Mouse (Mus musculus): Measurements from ENCODE around the gene Cox6a2. TPM values are rescaled to one million over a fixed set of nuclear protein-coding genes. Genes with fewer than 3 reads are reported as not detected.

Cox6a2 gene
- polyA plus RNA-seq (2012; rRNA removed): 0.55 and 1.4 TPM in 2 replicates

DNA sequence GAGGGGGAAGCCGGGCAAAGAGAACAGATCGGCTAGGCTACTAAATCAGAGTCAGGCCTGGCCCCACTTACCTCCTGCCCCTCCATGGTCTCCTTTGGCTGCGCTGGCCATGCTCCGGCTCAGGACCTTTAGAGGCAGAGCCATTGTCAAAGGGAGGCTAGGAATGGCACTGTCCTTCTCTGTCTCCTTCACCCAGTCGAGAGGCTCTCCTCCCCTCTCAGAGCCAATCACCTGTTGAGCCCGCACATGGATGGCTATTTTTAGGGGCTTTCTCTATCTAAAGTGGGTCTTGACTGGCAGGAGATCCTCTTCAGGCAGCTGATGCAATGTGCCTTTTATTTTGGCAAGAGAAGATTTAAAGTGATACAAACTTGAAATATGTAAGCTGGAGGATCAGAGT lies at the start of gene Cox6a2:
TSS of gene Cox6a2 (minus strand) at position 236 of the 400 bp plus-strand sequence.

DNA sequence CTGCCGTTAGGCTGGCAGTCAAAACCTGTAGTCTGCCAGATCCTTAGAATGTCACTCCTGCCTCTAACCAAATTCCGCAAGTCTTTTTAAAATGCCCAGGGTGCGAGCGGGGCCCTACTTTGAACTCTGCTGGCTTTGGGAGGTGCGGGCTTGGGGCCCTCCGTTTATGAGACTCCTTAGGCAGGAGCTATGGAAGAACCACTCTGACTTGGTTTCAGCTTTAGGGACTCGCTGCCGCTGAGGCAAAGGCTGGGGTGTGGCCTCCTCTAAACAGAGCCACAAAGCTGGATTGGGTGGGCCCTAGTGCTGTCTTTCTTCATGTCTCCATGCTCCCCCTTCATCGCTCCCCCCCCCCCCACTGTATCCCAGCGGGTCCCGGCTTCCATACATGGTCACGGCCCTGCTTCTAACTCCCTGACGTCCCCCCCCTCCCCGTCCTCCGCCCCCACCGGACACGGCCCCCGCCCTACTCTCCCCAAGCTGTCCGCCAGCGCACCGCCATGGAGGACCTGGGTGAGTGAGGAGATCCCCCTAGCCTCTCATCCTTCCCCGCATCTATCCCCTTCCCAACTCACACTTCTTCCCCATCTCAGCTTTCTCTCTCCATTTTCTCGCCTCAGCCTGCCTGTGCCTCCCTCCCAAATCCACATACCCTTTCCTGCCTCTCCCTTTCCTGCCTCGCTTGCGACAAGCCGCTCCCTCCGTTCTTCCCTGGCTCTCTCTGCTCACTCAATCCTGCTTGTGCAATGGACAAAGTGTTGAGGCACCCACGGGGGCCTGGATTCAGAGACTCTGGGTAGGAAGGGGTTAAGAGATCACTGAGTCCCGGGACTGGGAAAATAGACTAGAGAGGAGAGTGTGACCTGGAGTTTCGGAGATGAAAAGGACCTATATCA lies 40.6 kb upstream of the Cox6a2 start, which contains the start of gene Tgfb1i1:
TSS of gene Tgfb1i1 (plus strand) at position 317 of the 896 bp plus-strand sequence.

DNA sequence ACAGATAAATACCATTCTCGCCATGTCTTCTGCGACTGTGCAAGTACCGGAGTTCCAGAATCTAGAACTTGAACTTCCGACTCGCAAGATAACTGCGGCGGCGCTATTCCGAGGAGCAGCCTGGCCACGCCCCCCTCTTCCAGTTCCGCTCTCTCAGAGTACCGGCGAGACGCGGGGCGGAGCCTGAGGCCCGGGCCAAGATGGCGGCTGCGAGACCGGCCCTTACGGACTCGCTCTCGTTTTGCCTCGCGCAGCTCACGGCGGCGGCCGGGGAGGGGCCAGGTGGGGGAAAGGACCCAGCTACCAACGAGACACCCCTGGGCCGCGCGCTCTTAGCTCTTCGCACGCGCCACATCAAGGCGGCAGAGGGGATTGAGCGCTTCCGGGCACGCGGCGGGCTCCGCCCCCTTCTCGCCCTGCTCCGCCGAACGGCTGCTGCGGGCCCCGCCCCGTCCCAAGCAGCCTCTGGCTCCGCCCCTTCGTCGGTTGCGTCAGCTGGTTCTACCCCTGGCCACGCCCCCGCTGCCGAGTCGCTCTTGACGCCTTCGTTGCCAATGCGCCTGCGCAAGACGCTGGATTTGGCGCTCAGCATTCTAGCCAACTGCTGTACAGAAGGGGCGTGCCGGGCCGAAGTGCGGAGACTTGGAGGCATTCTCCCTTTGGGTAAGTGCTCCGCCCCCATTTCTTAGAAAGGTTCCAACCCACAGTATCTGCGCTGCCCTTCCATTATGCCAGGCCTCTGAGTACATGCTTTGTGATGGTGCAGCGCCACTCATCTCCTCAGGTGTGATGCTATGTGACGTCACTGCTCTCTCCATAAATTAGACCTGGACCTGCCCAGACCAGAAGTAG lies 32.0 kb upstream of the Cox6a2 start, which contains the start of gene 9130023H24Rik:
TSS of gene 9130023H24Rik (minus strand) at position 105 of the 852 bp plus-strand sequence.

DNA sequence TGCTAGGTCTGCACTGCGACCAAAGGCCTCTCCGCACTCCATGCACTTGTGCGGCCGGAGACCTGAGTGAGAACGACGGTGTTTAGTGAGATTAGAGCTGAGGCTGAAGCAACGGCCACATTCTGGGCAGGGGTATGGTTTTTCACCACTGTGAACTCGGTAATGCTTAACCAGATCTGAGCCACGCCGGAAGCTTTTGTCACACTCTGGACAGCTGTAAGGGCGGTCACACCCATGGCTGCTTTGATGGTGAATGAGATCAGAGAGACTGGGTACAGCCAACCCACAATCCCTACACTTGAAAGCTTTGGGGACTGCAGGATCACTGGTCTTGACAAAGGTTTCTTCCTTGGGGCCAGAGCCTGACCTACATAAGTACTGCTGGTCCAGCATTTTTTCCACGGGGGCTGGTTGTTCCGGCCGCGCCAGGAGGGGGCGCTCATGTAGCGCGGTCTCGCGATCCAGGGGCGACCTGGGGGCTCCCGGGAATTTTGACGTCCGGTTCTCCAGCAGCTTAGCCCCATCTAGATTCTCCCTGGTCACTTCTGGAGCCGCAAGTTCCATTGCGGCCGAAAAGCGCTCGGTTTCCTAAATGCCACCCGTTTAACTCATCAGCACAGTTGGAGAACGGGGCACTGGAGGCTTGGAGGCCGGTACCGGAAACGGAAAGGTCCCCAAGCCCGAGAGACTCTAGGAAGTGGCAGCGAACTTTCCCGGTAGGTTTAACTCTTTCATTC lies 30.8 kb upstream of the Cox6a2 start, which contains the start of gene Armc5:
TSS of gene Armc5 (plus strand) at position 487 of the 737 bp plus-strand sequence.

Other genes starting within 250 kb of the Cox6a2 start
- 279 and 290 TPM in 2 replicates for gene Fus, start 238.9 kb downstream of the Cox6a2 start, polyA plus RNA-seq (2012; rRNA removed)
- 16.5 and 20.1 TPM in 2 replicates for gene Pycard, start 212.5 kb downstream of the Cox6a2 start, polyA plus RNA-seq (2012; rRNA removed)
- gene Trim72, start 202.4 kb downstream of the Cox6a2 start, polyA plus RNA-seq (2012; rRNA removed): 0.05 and 0.67 TPM in 2 replicates
- 2.0 and 2.8 TPM in 2 replicates for gene Itgam, start 143.7 kb downstream of the Cox6a2 start, polyA plus RNA-seq (2012; rRNA removed)
- gene Gm49368, start 143.7 kb downstream of the Cox6a2 start, polyA plus RNA-seq (2012; rRNA removed): 0.01 TPM in 1 of 2 replicates, not detected in the other
- 0.12 TPM in 2 replicates for gene Itgax, start 76.8 kb downstream of the Cox6a2 start, polyA plus RNA-seq (2012; rRNA removed)
- 0.01 and 0.06 TPM in 2 replicates for gene Itgad, start 52.0 kb downstream of the Cox6a2 start, polyA plus RNA-seq (2012; rRNA removed)
- 4.6 and 5.1 TPM in 2 replicates for gene Armc5, start 31.0 kb upstream of the Cox6a2 start, polyA plus RNA-seq (2012; rRNA removed)
- gene 9130023H24Rik, start 31.6 kb upstream of the Cox6a2 start, polyA plus RNA-seq (2012; rRNA removed): 0.96 and 1.3 TPM in 2 replicates
- 4.5 and 6.2 TPM in 2 replicates for gene Tgfb1i1, start 40.4 kb upstream of the Cox6a2 start, polyA plus RNA-seq (2012; rRNA removed)
- gene Slc5a2, start 59.3 kb upstream of the Cox6a2 start, polyA plus RNA-seq (2012; rRNA removed): 1.5 TPM in 2 replicates
- gene BC017158, start 91.8 kb upstream of the Cox6a2 start, polyA plus RNA-seq (2012; rRNA removed): 21.0 and 24.7 TPM in 2 replicates
- gene Rgs10, start 212.4 kb upstream of the Cox6a2 start, polyA plus RNA-seq (2012; rRNA removed): 37.7 and 42.2 TPM in 2 replicates

All from liver, embryonic 14 days (tissue).